Mouse (Mus musculus): ENCODE results near the gene Ghrhr. TPM values are rescaled to one million over a fixed set of nuclear protein-coding genes. Genes with fewer than 3 reads are reported as not detected.
A peak's percentile ranks its signal among the peaks of the same experiment; 100 is the strongest.

The Ghrhr gene
- total and polyA plus RNA-seq, 2 experiments from 2014 or later, result not detected

- TF ChIP-seq CTCF (IDR thresholded peaks at IDR 0.05; ENCODE audit: low read depth) (no peak), EP300 (IDR thresholded peaks at IDR 0.05; ENCODE audit: low read depth) (no peak)
- Histone ChIP-seq H3K27me3 (ENCODE audit: control insufficient read depth, insufficient read depth, low read length) (no peaks in the 10 kb centered on the region), H3K4me1 (ENCODE audit: control insufficient read depth, insufficient read depth) (no peaks in the 10 kb centered on the region), H3K27ac (ENCODE audit: low read depth) (no peak overlapping the region), H3K36me3 (replicated peaks; ENCODE audit: control insufficient read depth, insufficient read depth, low read length) (no peaks in the 10 kb centered on the region), H3K4me3 (ENCODE audit: low read depth, low read length) (no peak overlapping the region), H3K4me2 (ENCODE audit: low read depth, low read length) (no peak overlapping the region), H3K9ac (replicated peaks; ENCODE audit: low read depth, low read length) (no peak overlapping the region), H3K9me3 (replicated peaks; ENCODE audit: control insufficient read depth, low read length) (no peaks in the 10 kb centered on the region)
- WGBS, result 72% methylated on average over 5 of the region's 5 CpGs
- DNase-seq (ENCODE audit: low spot score) (no peak), ATAC-seq (ENCODE audit: insufficient read depth, low read depth) (no peak)
These were observed 28.4 kb downstream of the Ghrhr start for GRCm38 (mm10) chr6:55404421-55404990.

- no peak overlapping the region for H3K27ac ChIP-seq (ENCODE audit: low read depth)
- WGBS, result 55% methylated on average over 4 of the region's 4 CpGs
These were observed 31.2 kb downstream of the Ghrhr start for GRCm38 (mm10) chr6:55407345-55407744.

DNA sequence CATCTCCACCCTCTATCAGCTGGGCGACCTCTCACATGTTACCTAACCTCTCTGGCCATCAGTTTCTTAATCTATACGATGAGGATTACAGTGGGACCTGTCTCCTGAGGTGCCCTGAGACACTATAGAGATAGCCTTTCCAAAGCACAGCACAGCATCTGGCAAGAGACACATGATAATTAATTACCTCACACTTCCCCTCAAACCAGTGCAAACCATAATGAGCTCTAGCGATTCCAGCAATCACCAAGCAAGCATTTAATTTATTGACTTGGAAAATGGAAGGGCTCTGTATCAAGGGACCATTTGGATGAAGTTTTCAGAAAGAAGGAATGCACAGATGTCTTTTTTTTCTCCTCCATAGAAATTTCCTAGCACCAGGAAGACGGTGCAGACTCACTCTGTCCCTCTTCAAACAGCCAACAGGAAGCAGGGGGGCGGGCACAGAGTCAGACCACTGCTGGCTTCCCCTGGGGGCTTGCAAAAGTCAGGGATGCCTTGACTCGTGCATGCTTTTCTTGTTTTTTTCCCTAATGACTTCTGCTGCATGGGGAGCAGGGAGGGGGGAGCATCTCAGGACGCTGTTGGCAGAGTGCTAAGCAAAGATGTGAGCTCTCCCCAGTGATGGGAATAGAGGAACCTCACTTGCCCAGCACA, 34.2 kb downstream of the Ghrhr start:
- WGBS, result 54% methylated on average over 7 of the region's 7 CpGs
- Histone ChIP-seq H3K9me3 (replicated peaks; ENCODE audit: control insufficient read depth, low read length) (no peaks in the 10 kb centered on the region), H3K36me3 (replicated peaks; ENCODE audit: control insufficient read depth, insufficient read depth, low read length) (no peaks in the 10 kb centered on the region), H3K27ac (ENCODE audit: low read depth) (no peak overlapping the region), H3K4me1 (ENCODE audit: control insufficient read depth, insufficient read depth) (0 out of 2 replicates have a peak, but pooled peaks cover 3% of the 10 kb centered on the region), H3K27me3 (ENCODE audit: control insufficient read depth, insufficient read depth, low read length) (no peaks in the 10 kb centered on the region), H3K4me2 (ENCODE audit: low read depth, low read length) (no peak overlapping the region), H3K4me3 (ENCODE audit: low read depth, low read length) (no peak overlapping the region), H3K9ac (replicated peaks; ENCODE audit: low read depth, low read length) (no peak overlapping the region)
- TF ChIP-seq CTCF (IDR thresholded peaks at IDR 0.05; ENCODE audit: low read depth) (no peak), EP300 (IDR thresholded peaks at IDR 0.05; ENCODE audit: low read depth) (no peak)
- ATAC-seq (ENCODE audit: insufficient read depth, low read depth), result no peak
- DNase-seq (ENCODE audit: low spot score), result no peak

More at GRCm38 (mm10) chr6:55407345-55407744, 31.2 kb downstream of the Ghrhr start:
- no peak for DNase-seq (ENCODE audit: low spot score)
- Histone ChIP-seq H3K9me3 (replicated peaks; ENCODE audit: control insufficient read depth, low read length) (no peaks in the 10 kb centered on the region), H3K4me1 (ENCODE audit: control insufficient read depth, insufficient read depth) (0 out of 2 replicates have a peak, but pooled peaks cover 3% of the 10 kb centered on the region), H3K9ac (replicated peaks; ENCODE audit: low read depth, low read length) (no peak overlapping the region), H3K4me3 (ENCODE audit: low read depth, low read length) (no peak overlapping the region), H3K36me3 (replicated peaks; ENCODE audit: control insufficient read depth, insufficient read depth, low read length) (no peaks in the 10 kb centered on the region), H3K27me3 (ENCODE audit: control insufficient read depth, insufficient read depth, low read length) (no peaks in the 10 kb centered on the region), H3K4me2 (ENCODE audit: low read depth, low read length) (no peak overlapping the region)
- no peak for TF ChIP-seq EP300 (IDR thresholded peaks at IDR 0.05; ENCODE audit: low read depth)
- TF ChIP-seq CTCF (IDR thresholded peaks at IDR 0.05; ENCODE audit: low read depth), result no peak
- no peak for ATAC-seq (ENCODE audit: insufficient read depth, low read depth)

- no peaks in the 10 kb centered on the region for H3K27me3 ChIP-seq (ENCODE audit: control insufficient read depth, insufficient read depth, low read length)
- peak; percentile 43 for DNase-seq (ENCODE audit: low spot score)
- H3K4me3 ChIP-seq (ENCODE audit: low read depth, low read length), result no peak overlapping the region
- H3K36me3 ChIP-seq (replicated peaks; ENCODE audit: control insufficient read depth, insufficient read depth, low read length), result no peaks in the 10 kb centered on the region
- H3K9me3 ChIP-seq (replicated peaks; ENCODE audit: control insufficient read depth, low read length), result no peaks in the 10 kb centered on the region
- WGBS, result 30% methylated on average over 5 of the region's 5 CpGs
- peak; percentile 53; the same call in 1 of the 2 replicates for ATAC-seq (ENCODE audit: insufficient read depth, low read depth)
- H3K4me2 ChIP-seq (ENCODE audit: low read depth, low read length), result no peak overlapping the region
- no peak overlapping the region for H3K9ac ChIP-seq (replicated peaks; ENCODE audit: low read depth, low read length)
- no peak for TF ChIP-seq EP300 (IDR thresholded peaks at IDR 0.05; ENCODE audit: low read depth)
- no peak for TF ChIP-seq CTCF (IDR thresholded peaks at IDR 0.05; ENCODE audit: low read depth)
- H3K4me1 ChIP-seq (ENCODE audit: control insufficient read depth, insufficient read depth), result 0 out of 2 replicates have a peak, but pooled peaks cover 3% of the 10 kb centered on the region
- no peak overlapping the region; the same call in 1 of the 2 replicates for H3K27ac ChIP-seq (ENCODE audit: low read depth)
These were observed 34.9 kb downstream of the Ghrhr start for GRCm38 (mm10) chr6:55410977-55411376.

GRCm38 (mm10) chr6:55416202-55416601, 40.1 kb downstream of the Ghrhr start:
- H3K4me3 ChIP-seq (ENCODE audit: low read depth, low read length), result no peak overlapping the region
- ATAC-seq (ENCODE audit: insufficient read depth, low read depth) (no peak), DNase-seq (ENCODE audit: low spot score) (no peak)
- no peaks in the 10 kb centered on the region for H3K36me3 ChIP-seq (replicated peaks; ENCODE audit: control insufficient read depth, insufficient read depth, low read length)
- H3K27ac ChIP-seq (ENCODE audit: low read depth), result no peak overlapping the region
- TF ChIP-seq CTCF (IDR thresholded peaks at IDR 0.05; ENCODE audit: low read depth) (no peak), EP300 (IDR thresholded peaks at IDR 0.05; ENCODE audit: low read depth) (no peak)
- no peak overlapping the region for H3K9ac ChIP-seq (replicated peaks; ENCODE audit: low read depth, low read length)
- H3K4me1 ChIP-seq (ENCODE audit: control insufficient read depth, insufficient read depth), result 0 out of 2 replicates have a peak, but pooled peaks cover 3% of the 10 kb centered on the region
- H3K27me3 ChIP-seq (ENCODE audit: control insufficient read depth, insufficient read depth, low read length), result no peaks in the 10 kb centered on the region
- no peak overlapping the region for H3K4me2 ChIP-seq (ENCODE audit: low read depth, low read length)
- WGBS, result 76% methylated on average over 5 of the region's 5 CpGs
- no peaks in the 10 kb centered on the region for H3K9me3 ChIP-seq (replicated peaks; ENCODE audit: control insufficient read depth, low read length)

All from heart, postnatal 0 days (tissue).